Mouse (Mus musculus) inflammation-experienced regulatory T-cells (primary cell): ENCODE measurements around the gene Tmem247. TPM values are rescaled to one million over a fixed set of nuclear protein-coding genes. Genes with fewer than 3 reads are reported as not detected.

Source experiments
- polyA plus RNA-seq, 2 experiments: library from polyadenylated mRNA; unstranded; fragments of 100-300 nt; shearing (Covaris generic); gene quantifications; one replicate each; pipeline ENCODE4 v1.2.1; 2017

Tmem247 gene
- polyA plus RNA-seq = not detected

GRCm38 (mm10) chr17:86917048-86917447, at the start of gene Tmem247:
Gene Tmem247, plus strand, starts transcription at chr17:86917348.

GRCm38 (mm10) chr17:86947840-86948796, 31.0 kb downstream of the Tmem247 start, which contains the start of gene Atp6v1e2:
Gene Atp6v1e2, minus strand, starts transcription at chr17:86947897.

GRCm38 (mm10) chr17:86962894-86963585, 45.9 kb downstream of the Tmem247 start, which contains the start of gene Rhoq:
Gene Rhoq, plus strand, starts transcription at chr17:86963082.

Other genes with a start within 250 kb of the Tmem247 start
- 10 to 100 TPM in 1 of 2 experiments, under 1 TPM in 1; 0.66 to 11.4 TPM for gene Epas1, start 163.6 kb upstream of the Tmem247 start, polyA plus RNA-seq
- under 1 TPM; 0.17 to 0.83 TPM for gene Atp6v1e2, start 30.5 kb downstream of the Tmem247 start, polyA plus RNA-seq
- gene Rhoq, start 45.7 kb downstream of the Tmem247 start, polyA plus RNA-seq = 1 to 10 TPM; 4.4 to 5.6 TPM
- gene Pigf, start 108.1 kb downstream of the Tmem247 start, polyA plus RNA-seq = 10 to 100 TPM; 18.5 to 19.7 TPM
- gene Cript, start 108.2 kb downstream of the Tmem247 start, polyA plus RNA-seq = 100 to 1,000 TPM; 112 to 134 TPM
- 10 to 100 TPM; 15.7 to 18.3 TPM for gene Socs5, start 190.3 kb downstream of the Tmem247 start, polyA plus RNA-seq